Mouse (Mus musculus): ENCODE measurements at regions not wholly inside any gene's neighbourhood (a gene's known extent, or its start where the extent isn't known, plus 50 kb on each side); places are given as distances from the start of the nearest gene placed in this dataset.
"Not testable (repeated sequence)": the region's sequence is repeated elsewhere in the genome, so short reads cannot be mapped to it uniquely, and the experiment has no call there.

DNA sequence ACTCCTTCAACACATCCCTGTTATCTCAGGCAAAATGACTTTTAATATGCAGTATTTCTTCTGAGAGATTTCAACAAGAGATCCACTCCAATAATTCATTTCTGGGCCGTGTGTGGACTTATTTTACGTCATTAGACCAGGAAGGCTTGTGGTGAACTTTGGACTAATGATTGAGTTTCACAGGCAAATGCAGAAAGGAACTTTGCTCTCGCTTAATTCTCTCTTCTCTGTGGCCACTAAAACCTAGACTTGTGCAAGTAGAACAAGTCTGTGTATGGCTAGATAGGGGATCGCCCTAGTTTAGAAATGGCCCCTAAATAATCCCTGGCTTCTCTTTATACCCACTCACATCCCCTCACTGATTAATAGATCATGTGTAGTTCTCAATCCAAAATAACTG, 50.6 kb upstream of the Ppp1r12a start:
- no peak for DNase-seq (ENCODE audit: low read depth, low spot score)

DNA sequence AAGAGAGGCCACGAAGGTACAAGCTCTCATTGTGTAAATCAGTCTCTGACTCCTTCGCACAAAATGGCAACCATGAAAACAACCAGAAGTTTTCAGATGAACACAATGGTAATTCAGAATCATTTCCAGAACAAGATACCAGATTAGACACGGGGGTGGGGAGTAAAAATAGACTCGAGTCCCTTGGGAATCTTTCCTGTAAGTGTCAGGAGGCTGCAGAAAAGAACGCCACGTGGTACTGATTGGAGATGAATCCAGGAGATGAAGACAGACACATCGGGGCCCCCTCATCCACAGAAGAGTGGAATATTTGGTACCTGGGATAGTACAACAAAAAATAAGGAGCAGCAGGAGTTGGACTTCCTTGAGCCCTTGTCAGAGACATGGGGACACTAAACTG, 51.1 kb upstream of the Ppp1r12a start:
- peak; percentile 70 for DNase-seq (ENCODE audit: low read depth, low spot score)

DNA sequence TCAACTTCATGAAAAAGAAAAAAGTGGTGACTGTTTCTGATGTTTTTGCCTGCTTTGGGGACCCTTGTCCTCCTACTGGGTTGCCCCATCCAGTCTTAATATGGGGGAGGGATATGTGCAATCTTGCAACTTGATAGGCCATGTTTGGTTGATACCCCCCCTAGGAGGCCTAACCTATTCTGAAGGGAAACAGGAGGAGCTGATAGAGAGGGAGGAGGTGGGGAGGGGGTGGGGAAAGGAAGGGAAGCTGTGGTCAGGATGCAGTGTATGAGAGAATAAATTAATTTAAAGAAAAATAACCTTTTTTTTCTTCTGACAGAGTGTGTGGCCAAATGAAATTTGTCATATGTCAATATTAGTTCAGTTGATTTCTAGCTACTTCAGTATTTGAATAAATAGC, 51.8 kb upstream of the Ppp1r12a start:
- DNase-seq (ENCODE audit: low read depth, low spot score), result no peak

DNA sequence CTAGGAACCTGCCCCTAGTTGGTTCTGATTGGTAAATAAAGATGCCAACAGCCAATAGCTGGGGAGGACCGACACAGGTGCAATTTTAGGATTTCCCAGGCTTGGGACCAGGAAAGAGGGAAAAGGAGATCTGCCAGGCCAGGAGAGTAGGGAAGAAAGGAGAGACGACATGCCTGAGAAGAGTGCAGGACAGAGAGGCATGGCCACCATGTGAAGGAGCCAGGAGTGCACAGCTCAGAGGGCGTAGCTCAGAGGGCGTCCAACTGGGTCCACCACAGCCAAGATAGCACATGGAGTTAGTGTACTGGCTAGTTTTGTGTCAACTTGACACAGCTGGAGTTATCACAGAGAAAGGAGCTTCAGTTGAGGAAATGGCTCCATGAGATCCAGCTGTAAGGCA, 53.5 kb upstream of the Ppp1r12a start:
- DNase-seq (ENCODE audit: low read depth, low spot score), result not testable (repeated sequence)

DNA sequence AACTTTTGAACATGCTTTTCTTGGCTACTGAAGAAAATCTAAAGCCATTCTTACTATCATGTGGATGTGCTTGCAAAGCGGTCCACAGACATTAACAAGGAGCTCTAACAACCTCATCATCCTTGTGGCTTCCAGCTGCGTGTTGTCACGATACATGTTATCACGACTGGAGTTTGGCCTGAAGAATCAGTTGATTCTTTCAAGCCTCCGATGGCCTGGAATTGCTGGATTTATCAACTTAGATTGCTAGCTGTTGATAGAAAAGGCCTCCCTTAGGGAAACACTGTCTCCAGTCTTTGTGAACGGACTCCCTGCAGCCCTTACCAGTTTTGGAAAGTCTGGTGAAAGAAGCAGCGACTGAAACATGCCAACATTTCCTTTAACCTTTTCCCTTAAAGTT, 60.5 kb upstream of the Ppp1r12a start:
- no peak for DNase-seq (ENCODE audit: low read depth, low spot score)

DNA sequence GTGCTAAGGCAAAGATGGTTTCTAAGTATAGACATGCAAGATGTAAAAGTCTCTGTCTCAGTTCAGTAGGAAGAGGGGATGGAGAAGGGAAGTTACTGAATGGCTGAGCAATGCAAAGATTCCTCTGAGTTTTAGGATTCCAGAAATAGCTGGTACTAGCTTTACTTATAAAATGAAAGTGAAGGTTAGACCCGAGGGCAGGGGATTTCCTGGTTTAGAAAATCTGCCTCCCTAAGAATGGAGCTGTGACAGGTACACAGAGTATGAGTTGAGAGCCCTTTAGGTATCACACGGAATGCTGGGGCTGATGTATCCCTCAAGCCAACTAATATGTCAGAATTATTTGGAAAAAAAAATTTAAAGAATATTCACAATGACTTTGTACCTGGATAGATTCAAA, 69.0 kb upstream of the Ppp1r12a start:
- DNase-seq (ENCODE audit: low read depth, low spot score), result no peak

DNA sequence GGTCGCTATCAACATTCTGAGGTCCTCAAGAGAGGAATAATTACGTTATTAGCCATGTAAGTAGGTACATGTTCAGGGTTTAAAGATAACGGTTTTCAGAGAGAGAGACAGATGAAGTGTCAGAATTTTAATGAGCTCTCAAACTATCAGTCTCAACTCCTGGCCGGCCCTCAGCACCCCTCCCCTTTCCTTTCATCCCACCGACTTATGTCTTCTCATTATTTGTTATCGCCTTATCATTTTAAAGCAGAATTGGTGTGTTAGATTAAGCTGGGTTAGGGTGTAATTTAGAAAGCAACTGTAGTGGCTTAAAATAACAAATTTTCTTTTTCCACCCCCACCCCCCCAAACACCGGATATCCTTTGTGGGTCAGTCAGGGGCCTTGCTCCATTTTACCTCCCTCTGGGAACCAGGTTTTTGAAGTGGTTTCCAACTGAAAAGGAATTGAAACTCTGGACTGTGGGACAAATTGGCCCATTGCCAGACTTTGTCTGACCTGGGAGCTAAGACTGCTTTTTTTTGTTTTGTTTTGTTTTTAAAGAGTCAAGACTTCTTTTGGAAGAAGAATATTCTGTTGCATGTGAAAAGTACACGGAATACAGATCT, 72.5 kb upstream of the Ppp1r12a start:
- peak; percentile 18 for DNase-seq (ENCODE audit: low read depth, low spot score)

DNA sequence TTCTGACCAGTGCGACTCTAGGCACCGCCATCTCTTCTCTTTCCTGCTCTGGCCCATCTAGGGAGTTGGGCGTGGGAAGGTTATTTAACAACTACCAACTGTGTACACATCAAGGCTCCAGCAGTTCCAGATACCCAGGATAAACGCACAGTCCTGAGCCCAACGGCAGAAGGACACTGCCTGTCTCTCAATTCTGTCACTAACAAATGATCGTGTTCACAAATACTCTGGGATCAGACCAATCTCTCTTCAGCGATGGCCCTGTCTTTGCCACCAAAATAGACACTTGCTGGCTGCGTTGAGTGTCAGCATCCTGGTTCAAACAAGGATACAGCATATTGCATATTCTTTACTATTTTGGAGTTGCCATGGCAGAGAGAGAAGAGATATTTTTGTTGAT, 73.1 kb upstream of the Ppp1r12a start:
- peak; percentile 50 for DNase-seq (ENCODE audit: low read depth, low spot score)

DNA sequence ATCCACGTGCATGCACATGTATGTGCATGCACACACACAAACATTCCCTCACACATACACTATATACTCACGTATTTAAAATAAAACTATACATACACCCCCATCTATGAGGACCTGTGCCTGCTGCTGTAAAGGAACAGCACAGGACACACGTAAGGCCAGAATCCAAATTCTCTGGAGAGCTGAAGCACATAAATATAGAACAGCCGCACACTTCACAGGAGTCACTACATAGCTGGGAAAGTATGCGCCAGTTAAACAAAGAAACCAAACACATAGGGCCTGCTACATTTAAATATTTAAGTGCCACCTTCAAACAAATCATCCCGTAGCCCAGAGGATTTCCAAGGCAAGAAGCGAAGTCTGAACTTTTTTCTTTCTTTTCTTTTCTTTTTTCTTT, 73.8 kb upstream of the Ppp1r12a start:
- DNase-seq (ENCODE audit: low read depth, low spot score), result peak; percentile 20

DNA sequence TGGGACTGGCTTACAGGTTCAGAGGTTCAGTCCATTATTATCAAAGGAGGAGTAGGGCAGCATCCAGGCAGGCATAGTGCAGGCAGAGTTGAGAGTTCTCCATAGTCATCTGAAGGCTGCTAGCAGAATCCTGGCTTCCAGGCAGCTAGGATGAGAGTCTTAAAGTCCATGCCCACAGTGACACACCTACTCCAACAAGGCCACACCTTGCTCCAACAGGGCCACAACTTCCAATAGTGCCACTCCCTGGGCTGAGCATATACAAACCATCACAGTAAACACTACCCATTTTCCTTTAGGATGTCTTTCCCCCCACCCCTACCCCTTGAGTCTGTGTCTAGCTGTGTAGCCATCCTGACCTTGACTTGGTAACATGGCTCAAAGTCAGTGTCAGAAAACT, 78.8 kb upstream of the Ppp1r12a start:
- no peak for DNase-seq (ENCODE audit: low read depth, low spot score)

DNA sequence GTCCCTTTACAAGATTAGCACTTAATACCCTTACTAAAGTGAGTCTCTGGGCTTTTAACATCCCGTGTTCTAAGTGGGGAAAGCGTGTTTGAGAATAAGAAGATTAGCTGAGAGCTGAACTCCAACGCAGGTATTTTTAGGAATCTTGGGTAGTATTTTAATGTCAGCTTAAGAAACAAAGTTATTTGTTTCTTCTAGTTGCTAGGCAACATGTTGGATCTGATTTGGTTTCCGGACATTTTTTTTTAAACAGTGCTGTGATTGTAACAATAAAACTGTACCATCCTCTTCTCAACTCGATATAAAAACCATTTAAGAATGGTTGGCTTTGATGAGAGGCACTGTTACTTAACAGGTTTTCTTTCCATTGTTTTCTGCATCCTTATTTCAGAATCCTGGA, 86.8 kb upstream of the Ppp1r12a start:
- peak; percentile 52 for DNase-seq (ENCODE audit: low read depth, low spot score)

DNA sequence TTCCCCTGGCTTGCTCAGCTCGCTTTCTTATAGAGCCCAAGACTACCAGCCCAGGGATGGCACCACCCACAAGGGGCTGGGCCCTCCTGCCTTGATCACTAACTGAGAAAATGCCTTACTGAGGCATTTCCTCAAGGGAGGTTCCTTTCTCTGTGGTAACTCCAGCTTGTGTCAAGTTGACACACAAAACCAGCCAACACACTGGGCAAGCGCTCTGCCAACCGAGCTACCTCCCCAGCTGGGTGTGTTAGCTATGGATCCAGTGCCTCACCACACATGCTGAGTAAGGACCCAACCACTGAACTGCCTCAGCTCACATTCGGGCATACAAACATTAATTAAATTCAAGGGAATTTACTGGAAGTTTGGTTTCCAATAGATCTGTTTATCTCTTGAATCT, 88.2 kb upstream of the Ppp1r12a start:
- no peak for DNase-seq (ENCODE audit: low read depth, low spot score)

DNA sequence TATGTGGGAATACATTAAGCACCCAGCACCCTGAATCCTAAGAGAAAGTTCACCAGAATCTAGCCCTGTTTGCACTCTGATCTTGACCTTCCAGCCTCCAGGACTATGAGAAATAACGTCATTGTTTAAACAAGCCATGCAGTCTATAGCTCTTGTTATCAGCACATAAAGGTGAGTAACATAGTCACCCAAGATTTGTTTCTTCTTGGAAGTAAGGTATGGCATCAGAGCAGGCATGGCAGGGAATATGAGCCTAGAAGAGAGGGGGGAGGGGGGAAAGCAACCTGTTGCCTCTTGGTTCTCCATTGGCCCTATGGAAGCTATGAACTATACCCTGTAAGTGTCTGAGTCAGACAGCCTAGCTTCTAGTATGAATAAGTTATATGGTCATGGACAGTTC, 89.8 kb upstream of the Ppp1r12a start:
- DNase-seq (ENCODE audit: low read depth, low spot score), result no peak

DNA sequence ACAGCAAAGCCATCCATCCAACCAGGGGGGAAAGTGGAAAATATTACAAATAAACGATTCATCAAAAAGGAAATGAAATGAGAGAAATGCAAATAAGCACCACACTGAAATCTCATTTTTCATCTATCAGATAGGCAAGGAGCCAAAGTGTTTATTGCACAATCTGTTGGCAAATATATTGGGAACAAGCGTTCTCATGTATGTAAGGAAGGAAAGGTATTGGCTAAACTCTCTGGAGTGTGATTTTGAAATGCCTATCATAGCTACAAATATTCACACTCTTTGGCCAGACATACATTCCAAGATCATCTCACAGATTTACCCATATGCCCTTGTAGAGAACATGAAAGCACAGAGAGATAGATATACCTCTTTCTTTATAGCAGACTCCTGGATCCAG, 90.6 kb upstream of the Ppp1r12a start:
- DNase-seq (ENCODE audit: low read depth, low spot score), result peak; percentile 25

DNA sequence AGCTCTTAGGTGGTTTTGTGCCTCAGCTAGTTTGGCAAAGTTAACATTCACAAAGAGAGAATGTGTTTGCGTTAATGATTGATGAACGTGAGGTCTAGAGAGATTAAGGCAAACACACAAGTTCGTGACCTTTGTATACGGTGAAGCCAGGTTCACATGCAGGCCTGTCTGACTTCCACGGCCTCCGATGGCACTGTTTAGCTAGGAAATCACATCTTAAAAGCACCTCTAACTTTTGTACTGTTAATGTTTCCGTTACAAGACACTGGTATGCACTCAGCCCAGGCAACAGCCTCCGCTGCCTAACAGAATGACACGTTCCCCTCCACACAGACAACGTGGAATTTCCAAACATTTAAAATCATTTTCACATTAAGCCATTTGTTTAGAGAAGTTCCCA, 94.3 kb upstream of the Ppp1r12a start:
- DNase-seq (ENCODE audit: low read depth, low spot score), result no peak

DNA sequence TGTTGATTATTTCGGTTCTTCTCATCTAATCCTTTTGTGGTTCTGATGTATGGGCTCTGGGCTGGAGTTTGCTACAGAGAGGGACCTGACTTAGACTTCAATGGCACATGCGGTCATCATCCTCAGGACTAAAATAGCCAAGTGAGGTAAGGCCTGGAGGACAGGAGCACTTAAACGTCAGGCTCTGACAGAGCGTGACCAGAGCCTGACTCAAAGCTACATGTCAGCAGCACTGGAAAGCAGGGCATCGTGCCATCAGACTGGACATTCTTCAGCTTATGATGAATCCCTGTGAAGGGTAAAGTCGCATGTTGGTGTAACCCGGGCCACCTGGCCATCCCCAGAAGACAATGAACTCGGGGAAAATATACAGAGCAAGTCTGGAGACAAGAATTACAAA, 95.8 kb upstream of the Ppp1r12a start:
- DNase-seq (ENCODE audit: low read depth, low spot score), result no peak

DNA sequence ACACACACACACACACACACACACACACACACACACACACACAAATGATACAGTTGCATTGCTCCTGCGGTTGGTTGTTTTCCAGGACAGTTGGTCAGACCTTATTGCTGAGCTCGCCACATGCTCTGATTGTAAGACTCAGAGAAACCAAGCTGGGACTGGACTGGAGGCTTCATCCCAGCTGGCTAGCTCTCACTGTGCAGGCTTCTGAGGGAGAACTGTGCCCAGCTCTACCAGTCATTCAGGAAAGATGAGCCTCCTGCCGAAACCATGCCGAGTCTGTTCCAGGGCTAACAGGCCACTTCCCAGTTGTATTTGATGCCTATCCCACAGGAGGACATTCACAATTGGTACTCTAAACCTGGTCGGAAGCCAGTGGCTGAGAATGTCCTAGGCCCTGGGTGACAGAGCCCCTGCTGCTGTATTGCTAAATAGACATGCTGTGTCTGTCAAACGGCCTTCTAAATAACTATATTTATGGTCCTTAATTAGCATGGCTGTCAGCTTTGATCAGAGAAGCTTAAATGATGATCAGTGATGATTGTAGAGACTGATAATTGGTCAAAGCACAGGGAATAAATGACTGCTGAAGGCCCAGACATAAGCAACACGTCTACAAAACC, 100.1 kb upstream of the Ppp1r12a start:
- DNase-seq (ENCODE audit: low read depth, low spot score), result no peak

DNA sequence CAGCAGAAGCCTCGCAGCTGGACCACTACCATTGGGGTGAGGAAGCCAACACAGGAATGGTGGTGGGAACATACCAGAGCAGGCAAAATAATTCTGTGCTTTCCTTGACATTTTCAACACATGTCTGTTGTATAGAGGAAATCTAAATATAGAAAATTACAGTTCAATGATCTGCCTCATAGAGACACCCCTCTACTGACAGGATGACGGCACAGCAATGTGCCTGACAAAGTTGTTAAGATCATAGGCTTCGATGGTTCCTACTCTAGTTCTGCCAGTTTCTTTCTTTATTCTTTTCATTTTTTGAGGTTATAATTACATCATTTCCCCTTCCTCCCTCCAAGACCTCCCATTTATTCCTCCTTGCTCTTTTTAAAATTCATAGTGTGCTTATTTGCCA, 101.4 kb upstream of the Ppp1r12a start:
- DNase-seq (ENCODE audit: low read depth, low spot score), result no peak

DNA sequence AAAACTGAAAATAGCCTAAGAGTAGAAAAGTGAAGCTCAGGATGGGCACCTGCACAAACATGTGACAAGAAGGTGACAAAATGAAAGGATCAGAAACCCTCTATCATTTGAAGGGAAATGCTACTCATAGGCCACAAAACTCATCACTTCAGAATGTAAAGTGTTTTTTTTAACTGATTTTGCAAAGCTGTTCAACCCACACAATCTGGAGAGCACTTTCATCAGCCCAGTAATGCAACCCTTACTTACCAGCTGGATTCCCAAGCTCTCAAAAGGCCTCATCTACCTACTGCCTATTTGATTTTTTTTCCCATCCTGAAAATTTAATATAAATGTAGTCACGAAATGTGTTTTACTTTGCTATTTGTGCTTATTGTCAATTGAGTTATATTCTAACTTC, 110.4 kb upstream of the Ppp1r12a start:
- peak; percentile 51 for DNase-seq (ENCODE audit: low read depth, low spot score)

DNA sequence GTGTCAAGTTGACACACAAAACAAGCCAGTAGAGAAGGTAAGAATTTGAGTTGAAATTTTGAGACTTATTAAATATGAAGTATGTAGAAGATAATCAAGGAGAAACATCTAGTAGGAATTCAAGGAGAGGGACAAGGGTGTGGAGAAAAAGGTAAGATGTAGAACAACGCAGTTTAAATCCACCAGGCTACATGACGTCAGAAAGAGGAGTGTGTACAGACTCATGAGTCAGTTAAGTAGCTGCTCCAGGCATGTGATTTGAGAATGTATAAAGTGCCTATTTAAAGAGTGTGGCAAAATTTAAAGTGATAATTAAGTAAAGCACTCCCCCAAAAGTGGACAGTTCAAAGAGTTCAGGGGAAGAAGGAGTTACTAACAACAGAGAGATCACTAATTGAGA, 113.6 kb upstream of the Ppp1r12a start:
- DNase-seq (ENCODE audit: low read depth, low spot score), result no peak

DNA sequence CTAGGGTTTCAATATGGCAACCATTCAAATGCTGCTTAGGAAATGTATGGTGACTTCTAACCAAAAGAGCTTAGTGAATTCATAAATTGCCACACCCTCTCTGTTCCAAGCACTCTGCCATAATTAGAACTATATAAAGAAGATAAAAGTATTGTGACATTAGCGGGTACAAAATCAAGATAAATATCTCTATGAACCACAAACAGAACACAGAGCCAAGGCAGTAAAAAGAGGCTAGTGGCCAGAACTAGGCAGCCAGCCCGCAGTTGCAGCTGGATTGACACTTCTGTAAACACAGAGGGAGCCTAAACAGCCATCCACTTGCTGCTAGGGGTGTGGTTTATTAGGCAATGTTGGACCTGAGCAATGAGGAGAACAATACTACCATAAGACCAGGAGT, 118.5 kb upstream of the Ppp1r12a start:
- DNase-seq (ENCODE audit: low read depth, low spot score), result no peak

DNA sequence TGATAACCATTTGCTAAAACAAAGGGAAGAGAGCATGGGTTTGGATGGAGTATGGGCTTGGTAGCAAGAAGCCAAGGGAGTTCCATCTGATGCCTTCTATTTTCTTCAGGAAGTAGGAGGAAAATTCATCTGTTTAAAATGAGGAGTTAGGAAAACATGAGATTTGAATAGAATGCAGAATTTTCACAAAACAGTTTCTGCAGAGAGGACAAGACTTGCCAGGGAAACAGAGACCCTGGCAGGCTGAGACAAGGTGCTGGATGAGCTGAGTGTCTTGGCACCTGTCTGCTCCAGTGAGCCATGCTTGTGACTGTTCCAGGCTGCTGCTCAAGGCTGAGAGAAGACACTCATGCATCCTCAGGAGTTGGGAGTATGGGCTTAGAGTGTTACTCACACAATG, 122.0 kb upstream of the Ppp1r12a start:
- peak; percentile 68 for DNase-seq (ENCODE audit: low read depth, low spot score)

DNA sequence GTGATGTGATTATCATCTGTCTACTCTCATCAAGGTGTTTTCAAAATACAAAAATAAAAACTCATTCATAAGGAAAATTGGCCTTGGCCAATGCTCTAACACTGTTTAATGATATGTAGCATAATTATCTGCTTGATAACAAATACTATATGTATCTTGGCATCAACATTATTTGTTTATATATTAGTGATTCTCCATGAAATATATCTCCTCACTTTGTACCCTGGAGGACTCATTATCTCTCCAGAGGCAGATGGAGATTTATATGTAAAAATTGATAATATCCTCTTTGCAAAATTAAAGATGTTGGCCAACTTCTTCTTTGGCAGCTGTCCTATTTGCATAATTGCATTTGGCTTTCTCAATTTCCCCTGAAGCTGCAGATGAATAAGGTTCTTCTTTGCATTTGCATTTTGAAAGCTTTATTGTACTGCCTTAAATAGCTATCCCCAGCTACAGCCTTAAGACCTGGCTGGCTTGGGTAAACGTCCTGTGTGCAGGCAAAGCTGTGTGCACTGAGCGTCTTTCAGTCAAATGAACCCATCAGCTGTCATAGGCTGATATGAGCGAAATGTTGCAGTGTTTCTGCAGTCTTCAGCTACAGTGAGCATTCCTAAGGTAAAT, 124.7 kb upstream of the Otogl start:
- DNase-seq (ENCODE audit: low read depth, low spot score), result peak; percentile 51

DNA sequence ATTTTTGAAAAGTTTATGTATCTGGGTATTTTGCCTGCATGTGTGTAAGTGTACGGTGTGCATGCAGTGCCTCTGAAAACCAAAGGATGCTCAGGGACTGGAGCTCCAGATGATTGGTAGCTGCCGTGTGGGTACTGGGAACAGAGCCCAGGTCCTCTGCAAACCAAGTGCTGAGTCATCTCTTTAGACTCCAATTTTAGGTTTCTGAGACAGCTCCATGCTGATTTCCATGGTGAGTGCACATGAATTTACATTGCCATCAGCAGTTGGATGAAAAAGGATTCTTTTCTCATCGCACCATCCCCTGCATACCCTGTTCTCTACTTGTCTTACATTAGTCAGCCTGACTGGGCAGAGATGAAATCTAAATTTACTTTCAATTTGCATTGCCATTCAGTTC, 122.1 kb upstream of the Otogl start:
- DNase-seq (ENCODE audit: low read depth, low spot score), result peak; percentile 90
